Mouse (Mus musculus) small intestine, adult 2 months (tissue): ENCODE data around the gene Mark1.

ENCODE experiments used
- CTCF ChIP-seq: fragments of 200-500 bp; IDR thresholded peaks from 2 replicates; pipeline ENCODE4 v1.5.1; 2012; ENCODE audit warnings: low read depth, mild to moderate bottlenecking, control low read depth, inconsistent platforms, low read length, moderate library complexity, mixed read lengths; ENCODE audit not compliant: insufficient replicate concordance, insufficient read length; ENCODE audit errors: extremely low read depth
- POLR2A ChIP-seq: fragments of 200-500 bp; IDR thresholded peaks from 2 replicates; pipeline ENCODE4 v1.6.1; 2012; ENCODE audit warnings: low read depth, mild to moderate bottlenecking, control low read depth, inconsistent platforms, low read length, moderate library complexity

DNA sequence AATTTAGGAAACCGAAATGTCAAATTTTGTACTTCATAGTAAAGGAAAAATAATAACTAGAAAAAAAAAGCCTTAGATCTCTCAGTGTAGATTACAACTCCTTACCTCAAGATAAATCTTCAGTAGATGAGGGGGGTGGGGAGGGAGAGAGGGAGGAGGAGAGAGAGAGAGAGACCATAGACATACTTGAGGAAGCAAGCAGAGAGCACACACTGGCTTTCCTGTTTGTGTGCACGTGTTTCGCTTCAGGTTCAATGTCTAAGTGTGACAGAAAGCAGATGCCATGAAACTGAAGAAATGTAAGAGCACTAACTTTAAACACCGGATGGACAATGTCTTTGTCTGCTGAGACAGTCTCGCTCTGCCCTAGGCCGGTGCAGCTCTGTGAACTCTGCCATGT is 41.0 kb downstream of the Mark1 start:
- TF ChIP-seq CTCF, result no peak
- no peak for TF ChIP-seq POLR2A
